Mouse (Mus musculus) thymus, adult 2 months (tissue): ENCODE measurements around the gene Cdc25b. TPM values are rescaled to one million over a fixed set of nuclear protein-coding genes. Genes with fewer than 3 reads are reported as not detected.

ENCODE experiments used
- DNase-seq: peaks from one replicate; pipeline ENCODE4 v3.0.0; 2021
- H3K27ac ChIP-seq: fragments of 200-500 bp; 2 replicates; pipeline ENCODE4 v1.5.1; 2012; ENCODE audit warnings: low read length, control low read depth; ENCODE audit not compliant: control insufficient read depth, insufficient read depth
- H3K27me3 ChIP-seq: fragments of 200-500 bp; 2 replicates; pipeline ENCODE4 v1.6.1; 2012; ENCODE audit warnings: mild to moderate bottlenecking, low read length, moderate library complexity, mixed read lengths; ENCODE audit not compliant: control insufficient read depth, insufficient read depth
- H3K36me3 ChIP-seq: fragments of 200-500 bp; 2 replicates; pipeline ENCODE4 v1.6.1; 2012; ENCODE audit warnings: mild to moderate bottlenecking, low read length, moderate library complexity; ENCODE audit not compliant: control insufficient read depth, insufficient read depth
- H3K4me1 ChIP-seq: fragments of 200-500 bp; replicated peaks from 2 replicates; pipeline ENCODE4 v1.6.1; 2012; ENCODE audit warnings: low read length; ENCODE audit not compliant: control insufficient read depth, insufficient read depth
- H3K4me3 ChIP-seq: fragments of 200-500 bp; 2 replicates; pipeline ENCODE4 v1.5.1; 2012; ENCODE audit warnings: mild to moderate bottlenecking, low read length, control low read depth, moderate library complexity; ENCODE audit not compliant: control insufficient read depth, insufficient read depth
- CTCF ChIP-seq: fragments of 200-500 bp; IDR thresholded peaks from 2 replicates; pipeline ENCODE4 v1.5.1; 2012; ENCODE audit warnings: mild to moderate bottlenecking, control low read depth, low read length, moderate library complexity, borderline replicate concordance; ENCODE audit not compliant: control insufficient read depth, poor library complexity, insufficient read depth; ENCODE audit errors: extremely low read depth
- POLR2A ChIP-seq: fragments of 200-500 bp; IDR thresholded peaks from 2 replicates; pipeline ENCODE4 v1.6.1; 2012; ENCODE audit warnings: mild to moderate bottlenecking, low read length, control low read depth, moderate library complexity; ENCODE audit not compliant: control insufficient read depth, poor library complexity, insufficient read depth; ENCODE audit errors: extremely low read depth
- WGBS: fragments of 180-500 bp; shearing (Covaris S2); methylation state at CpG from one replicate; pipeline ENCODE4 v1.1.7; 2018; 5-methylcytosine and 5-hydroxymethylcytosine counted together
- polyA plus RNA-seq: library from polyadenylated mRNA; depleted of rRNA; stranded (reverse); fragments of >200 nt; gene quantifications from 2 replicates; pipeline ENCODE4 v1.2.3, GENCODE M21; 2012

Gene Cdc25b
- polyA plus RNA-seq, 1 experiment = 121 TPM

- H3K27ac ChIP-seq = no peak within 1 kb of the TSS
- TF ChIP-seq POLR2A (peak; percentile 82), CTCF (0 out of 2 replicates have a peak, but pooled peaks have one; percentile 18)
- no peaks in the 10 kb centered on the region for H3K36me3 ChIP-seq
- under 1% methylated on average over 54 of the region's 54 CpGs for WGBS
- DNase-seq = peak; percentile 96
- H3K4me1 ChIP-seq = peaks cover 12% of the 10 kb centered on the region
- H3K4me3 ChIP-seq = peak within 1 kb of the TSS; percentile 61
- no peaks in the 10 kb centered on the region for H3K27me3 ChIP-seq
Measured at GRCm38 (mm10) chr2:131159938-131160581, 26.7 kb upstream of the Cdc25b start, which contains the start of gene 1700037H04Rik. 1700037H04Rik (minus strand) TSS chr2:131160081.

DNA sequence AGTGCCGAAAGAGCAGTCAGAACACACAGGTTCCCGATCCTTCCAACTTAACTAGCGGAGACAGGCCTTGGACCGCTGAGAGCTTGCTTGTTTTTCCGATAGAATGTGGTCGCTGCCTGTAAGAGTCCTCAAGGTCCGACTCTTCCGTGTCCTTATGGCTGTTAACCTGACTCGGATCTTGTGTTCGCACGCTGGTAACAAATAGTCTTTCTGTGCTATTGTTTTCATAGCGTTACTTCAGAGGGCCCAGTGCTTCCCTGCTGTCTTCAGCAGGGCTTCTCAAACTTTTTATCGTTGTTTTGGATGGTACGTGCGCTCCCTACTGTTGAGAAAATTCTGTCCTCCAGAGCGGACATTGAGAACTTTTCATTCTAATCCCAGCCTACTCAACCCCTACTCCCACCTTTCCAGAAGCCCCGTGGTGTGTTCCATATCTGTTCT lies 26.1 kb upstream of the Cdc25b start:
- DNase-seq = peak; percentile 15
- H3K4me3 ChIP-seq = peak overlapping the region; percentile 50
- no peak for TF ChIP-seq CTCF
- WGBS = under 1% methylated on average over 17 of the region's 17 CpGs
- no peaks in the 10 kb centered on the region for H3K36me3 ChIP-seq
- no peak overlapping the region for H3K27ac ChIP-seq
- H3K4me1 ChIP-seq = peaks cover 12% of the 10 kb centered on the region
- no peaks in the 10 kb centered on the region for H3K27me3 ChIP-seq

- DNase-seq = no peak
- TF ChIP-seq CTCF (no peak), POLR2A (no peak)
- H3K36me3 ChIP-seq = no peaks in the 10 kb centered on the region
- H3K27ac ChIP-seq = no peak overlapping the region
- no peaks in the 10 kb centered on the region for H3K27me3 ChIP-seq
- WGBS = 94% methylated on average over 7 of the region's 7 CpGs
- H3K4me1 ChIP-seq = peaks cover 9% of the 10 kb centered on the region
- no peak overlapping the region for H3K4me3 ChIP-seq
Measured at GRCm38 (mm10) chr2:131163924-131164323, 22.8 kb upstream of the Cdc25b start.

DNA sequence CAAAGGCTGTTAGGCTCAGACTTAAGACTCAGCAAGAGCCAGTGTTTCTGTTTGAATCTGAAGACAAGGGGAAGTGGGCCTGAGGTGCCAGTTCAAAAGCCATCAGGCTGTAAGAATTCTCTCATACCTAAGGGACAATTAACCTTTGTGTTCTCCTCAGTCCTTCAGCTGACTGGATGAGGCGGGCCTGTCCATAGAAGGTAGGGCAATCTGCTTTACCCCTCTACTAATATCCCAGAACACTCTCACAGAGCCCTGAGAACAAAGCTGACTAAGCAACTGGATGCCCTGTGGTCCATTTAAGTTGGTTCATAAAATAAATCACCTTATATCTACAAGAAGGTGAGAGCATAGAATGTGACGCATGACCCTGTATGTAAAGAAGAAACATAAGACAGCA lies 20.6 kb upstream of the Cdc25b start:
- no peak overlapping the region for H3K27ac ChIP-seq
- no peaks in the 10 kb centered on the region for H3K36me3 ChIP-seq

GRCm38 (mm10) chr2:131167984-131168383 lies 18.8 kb upstream of the Cdc25b start:
- no peak overlapping the region for H3K27ac ChIP-seq
- no peaks in the 10 kb centered on the region; the same call in 1 of the 2 replicates for H3K27me3 ChIP-seq
- 84% methylated on average over 6 of the region's 6 CpGs for WGBS
- DNase-seq = no peak
- no peak overlapping the region for H3K4me3 ChIP-seq
- TF ChIP-seq CTCF (no peak), POLR2A (no peak)
- peaks cover 4% of the 10 kb centered on the region; the same call in 1 of the 2 replicates for H3K4me1 ChIP-seq
- no peaks in the 10 kb centered on the region for H3K36me3 ChIP-seq

More for the DNA sequence above, 20.6 kb upstream of the Cdc25b start:
- H3K27me3 ChIP-seq = no peaks in the 10 kb centered on the region
- TF ChIP-seq POLR2A (no peak), CTCF (no peak)
- H3K4me1 ChIP-seq = 0 out of 2 replicates have a peak, but pooled peaks cover under 1% of the 10 kb centered on the region
- DNase-seq = no peak
- no peak overlapping the region for H3K4me3 ChIP-seq
- WGBS = 97% methylated on average over 2 of the region's 2 CpGs

GRCm38 (mm10) chr2:131168914-131169313 lies 17.8 kb upstream of the Cdc25b start:
- TF ChIP-seq POLR2A (no peak), CTCF (no peak)
- Histone ChIP-seq H3K27me3 (no peaks in the 10 kb centered on the region; the same call in 1 of the 2 replicates), H3K4me3 (no peak overlapping the region), H3K27ac (no peak overlapping the region), H3K36me3 (no peaks in the 10 kb centered on the region), H3K4me1 (peaks cover 4% of the 10 kb centered on the region; the same call in 1 of the 2 replicates)
- DNase-seq = no peak
- 89% methylated on average over 1 of the region's 1 CpGs for WGBS
